ENCODE assay signal across 34 mouse cellular contexts in genomic region chr15:60124461-60124860, GRCm38 (mm10).
"Had no signal": no experiment of that assay in that cellular context is flagged by ENCODE, and none has a peak within 500 bp of the region (broad histone marks: within the 10 kb centered on the region; RNA-seq: fewer than 3 reads in every experiment).

No protein-coding gene starts in this region.

- H3K9me3 ChIP-seq: heart, embryonic 10.5 days; heart, embryonic 12.5 days; heart, embryonic 13.5 days; heart, embryonic 15.5 days; hindbrain, embryonic 10.5 days; hindbrain, embryonic 12.5 days; hindbrain, embryonic 13.5 days; hindbrain, embryonic 15.5 days; intestine, embryonic 15.5 days; kidney, embryonic 15.5 days had no signal

- H3K4me3 ChIP-seq: heart, adult 2 months; heart, embryonic 10.5 days; heart, embryonic 12.5 days; heart, embryonic 13.5 days; heart, embryonic 15.5 days; hindbrain, embryonic 10.5 days; hindbrain, embryonic 12.5 days; hindbrain, embryonic 13.5 days; hindbrain, embryonic 15.5 days; intestine, embryonic 15.5 days; kidney, embryonic 15.5 days; layer of hippocampus, adult 2 months had no signal

- ATAC-seq: hindbrain, embryonic 16.5 days; hindbrain, postnatal 0 days; inflammation-experienced regulatory T-cells, adult 6 months; intestine, embryonic 15.5 days; intestine, embryonic 16.5 days; intestine, postnatal 0 days had no signal

- H3K36me3 ChIP-seq: heart, embryonic 10.5 days; heart, embryonic 12.5 days; heart, embryonic 13.5 days; heart, embryonic 15.5 days; hindbrain, embryonic 10.5 days; hindbrain, embryonic 12.5 days; hindbrain, embryonic 13.5 days; hindbrain, embryonic 15.5 days; intestine, embryonic 15.5 days; kidney, embryonic 15.5 days had no signal

- H3K4me1 ChIP-seq: heart, embryonic 10.5 days; heart, embryonic 12.5 days; heart, embryonic 13.5 days; heart, embryonic 15.5 days; hindbrain, embryonic 10.5 days; hindbrain, embryonic 12.5 days; hindbrain, embryonic 13.5 days; hindbrain, embryonic 15.5 days; intestine, embryonic 15.5 days; kidney, embryonic 15.5 days had no signal

- DNase-seq: heart, adult 2 months; heart, postnatal 10 days; heart, postnatal 14 days; heart, postnatal 36 days; heart, postnatal 4 days; kidney, adult 11 months; kidney, adult 18-20 months; kidney, adult 2 months; kidney, adult 8-10 months; kidney, adult 9 months; kidney, postnatal 10 days; kidney, postnatal 14 days; kidney, postnatal 25 days; kidney, postnatal 36 days; kidney, postnatal 4 days; layer of hippocampus, adult 9-11 months; layer of hippocampus, postnatal 36 days had no signal

- H3K4me2 ChIP-seq: heart, embryonic 12.5 days; heart, embryonic 13.5 days; heart, embryonic 15.5 days; hindbrain, embryonic 12.5 days; hindbrain, embryonic 13.5 days; hindbrain, embryonic 15.5 days; intestine, embryonic 15.5 days; kidney, embryonic 15.5 days had no signal

- H3K27ac ChIP-seq: heart, adult 2 months; heart, embryonic 10.5 days; heart, embryonic 13.5 days; heart, embryonic 15.5 days; hindbrain, embryonic 10.5 days; hindbrain, embryonic 12.5 days; hindbrain, embryonic 13.5 days; hindbrain, embryonic 15.5 days; hindbrain, postnatal 0 days; intestine, embryonic 15.5 days; kidney, embryonic 15.5 days; kidney, postnatal 0 days; layer of hippocampus, adult 2 months had no signal

- H3K9ac ChIP-seq: heart, embryonic 12.5 days; heart, embryonic 13.5 days; heart, embryonic 15.5 days; hindbrain, embryonic 12.5 days; hindbrain, embryonic 13.5 days; hindbrain, embryonic 15.5 days; intestine, embryonic 15.5 days; kidney, embryonic 15.5 days had no signal

- H3K27me3 ChIP-seq: heart, embryonic 12.5 days; heart, embryonic 13.5 days; heart, embryonic 15.5 days; hindbrain, embryonic 12.5 days; hindbrain, embryonic 13.5 days; hindbrain, embryonic 15.5 days; intestine, embryonic 15.5 days; kidney, embryonic 15.5 days had no signal
